Mouse (Mus musculus) lung, adult 2 months (tissue): Measurements from ENCODE around the gene Tspan3.

Experiments used
- CTCF ChIP-seq: fragments of 200-500 bp; IDR thresholded peaks from 2 replicates; pipeline ENCODE4 v1.5.1; 2011; ENCODE audit warnings: mild to moderate bottlenecking, low read length, control low read depth; ENCODE audit not compliant: insufficient read depth
- POLR2A ChIP-seq: fragments of 200-500 bp; IDR thresholded peaks from 2 replicates; pipeline ENCODE4 v1.6.1; 2011; ENCODE audit warnings: low read depth, mild to moderate bottlenecking, control low read depth, low read length, borderline replicate concordance; ENCODE audit errors: extremely low read depth

DNA sequence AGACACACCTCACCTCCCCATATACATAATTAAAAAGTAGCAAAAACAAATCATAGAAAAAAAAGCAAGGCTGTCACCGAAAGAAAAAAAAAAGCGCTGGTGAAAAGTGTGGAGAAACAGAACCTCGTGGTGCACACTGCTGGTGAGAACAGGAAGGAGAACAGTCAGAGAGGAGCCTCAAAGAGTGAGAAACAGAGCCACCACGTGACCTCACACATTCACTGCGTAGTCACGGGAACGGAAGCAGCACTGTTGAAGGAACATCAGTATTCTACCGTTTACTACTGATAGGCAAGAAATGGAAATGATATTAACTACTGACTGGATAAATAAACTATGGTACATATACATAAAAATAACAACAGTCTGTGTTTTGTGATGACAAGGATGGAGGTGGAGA, 43.5 kb upstream of the Tspan3 start:
- no peak for TF ChIP-seq CTCF
- no peak for TF ChIP-seq POLR2A
